Mouse (Mus musculus) forebrain, embryonic 14.5 days (tissue): ENCODE data around the gene Capza2. TPM values are rescaled to one million over a fixed set of nuclear protein-coding genes. Genes with fewer than 3 reads are reported as not detected.
A peak's percentile ranks its signal among the peaks of the same experiment; 100 is the strongest.

Source experiments
- ATAC-seq: fragments of 200-750 bp; cut with Nextera tagmentation; 2 replicates; pipeline ENCODE4 v1.8.0; 2017; ENCODE audit warnings: mild to moderate bottlenecking, moderate library complexity
- DNase-seq: peaks from one replicate; pipeline ENCODE4 v3.0.0-alpha.2; 2015; ENCODE audit warnings: low spot score
- H3K27ac ChIP-seq: fragments of 300-500 bp; sonication (generic); 2 replicates; pipeline ENCODE4 v1.5.1; 2014; ENCODE audit warnings: low read depth, mild to moderate bottlenecking, control low read depth, low read length, moderate library complexity
- H3K27me3 ChIP-seq: fragments of 300-500 bp; sonication (generic); replicated peaks from 2 replicates; pipeline ENCODE4 v1.6.1; 2014; ENCODE audit warnings: low read length, control low read depth, mixed read lengths; ENCODE audit not compliant: control insufficient read depth, insufficient read depth
- H3K36me3 ChIP-seq: fragments of 300-500 bp; sonication (generic); 2 replicates; pipeline ENCODE4 v1.6.1; 2014; ENCODE audit warnings: low read length, control low read depth; ENCODE audit not compliant: control insufficient read depth, insufficient read depth
- H3K4me1 ChIP-seq: fragments of 300-500 bp; sonication (generic); 2 replicates; pipeline ENCODE4 v1.6.1; 2014; ENCODE audit warnings: antibody characterized with exemption, low read length, control low read depth; ENCODE audit not compliant: control insufficient read depth, insufficient read depth
- H3K4me2 ChIP-seq: fragments of 300-500 bp; sonication (generic); 2 replicates; pipeline ENCODE4 v1.6.1; 2014; ENCODE audit warnings: mild to moderate bottlenecking, control low read depth, low read length
- H3K4me3 ChIP-seq: fragments of 300-500 bp; sonication (generic); 2 replicates; pipeline ENCODE4 v1.5.1; 2014; ENCODE audit warnings: low read depth, low read length, control low read depth
- H3K9ac ChIP-seq: fragments of 300-500 bp; sonication (generic); 2 replicates; pipeline ENCODE4 v1.6.1; 2014; ENCODE audit warnings: mild to moderate bottlenecking, low read length, control low read depth, moderate library complexity
- H3K9me3 ChIP-seq: fragments of 300-500 bp; sonication (generic); replicated peaks from 2 replicates; pipeline ENCODE4 v1.6.1; 2016; ENCODE audit warnings: low read length, control low read depth, mixed read lengths; ENCODE audit not compliant: control insufficient read depth
- WGBS: fragments of 180-500 bp; shearing (Covaris S2); extraction: QIAGEN DNeasy Blood & Tissue Kit; methylation state at CpG from one replicate; pipeline ENCODE4 v1.1.7; 2014; 5-methylcytosine and 5-hydroxymethylcytosine counted together
- polyA plus RNA-seq: library from polyadenylated mRNA; unstranded; fragments of >200 nt; fragmentation: Nextera tagmentation; extraction: Ambion mirVana; gene quantifications from 2 replicates; pipeline ENCODE4 v1.2.1, GENCODE M21; 2014

Capza2 gene
- polyA plus RNA-seq, 1 experiment from 2014 or later: 276 TPM

DNA sequence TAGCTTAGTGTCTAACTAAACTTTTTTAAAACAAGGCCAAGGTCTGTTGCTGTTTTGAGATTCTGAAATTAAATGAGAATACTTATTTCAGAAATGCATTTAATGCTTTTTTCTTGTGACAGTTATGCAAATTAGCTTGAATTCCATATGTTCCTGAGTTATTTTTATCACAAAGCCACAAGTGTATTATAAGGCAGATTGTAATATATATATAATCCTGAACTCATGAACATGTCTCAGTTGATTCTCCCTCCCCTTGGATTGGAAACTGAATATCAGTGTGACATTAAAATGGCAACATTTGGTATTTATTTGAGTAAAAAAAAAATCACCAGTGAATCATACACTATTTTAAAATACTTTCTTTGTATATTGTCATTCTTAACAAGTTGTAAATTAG is 30.0 kb downstream of the Capza2 start:
- Histone ChIP-seq H3K9me3 (no peaks in the 10 kb centered on the region), H3K4me1 (no peaks in the 10 kb centered on the region), H3K9ac (no peak overlapping the region), H3K36me3 (peaks cover 57% of the 10 kb centered on the region), H3K27ac (no peak overlapping the region), H3K4me3 (no peak overlapping the region), H3K4me2 (no peak overlapping the region), H3K27me3 (no peaks in the 10 kb centered on the region)
- ATAC-seq: no peak
- no peak for DNase-seq

DNA sequence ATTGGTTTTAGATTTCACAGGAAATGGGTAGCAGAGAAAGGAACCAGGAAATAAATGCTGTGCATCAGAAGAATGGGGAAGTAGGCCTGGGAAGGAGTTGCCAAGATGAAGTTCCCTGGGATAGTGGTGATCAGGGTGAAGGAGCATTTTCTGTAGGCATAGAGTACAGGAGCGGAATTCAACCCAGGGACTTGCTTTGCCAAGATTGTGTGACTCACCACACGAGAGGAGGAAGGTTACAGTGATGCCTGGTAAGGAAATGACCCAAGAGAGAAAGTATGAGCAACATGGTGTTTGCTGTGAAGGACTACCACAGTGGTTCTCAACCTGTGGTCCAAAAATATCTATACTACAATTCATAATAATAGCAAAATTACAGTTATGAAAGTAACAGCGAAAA is 31.8 kb downstream of the Capza2 start:
- H3K4me2 ChIP-seq: no peak overlapping the region
- 97% methylated on average over 3 of the region's 3 CpGs for WGBS

DNA sequence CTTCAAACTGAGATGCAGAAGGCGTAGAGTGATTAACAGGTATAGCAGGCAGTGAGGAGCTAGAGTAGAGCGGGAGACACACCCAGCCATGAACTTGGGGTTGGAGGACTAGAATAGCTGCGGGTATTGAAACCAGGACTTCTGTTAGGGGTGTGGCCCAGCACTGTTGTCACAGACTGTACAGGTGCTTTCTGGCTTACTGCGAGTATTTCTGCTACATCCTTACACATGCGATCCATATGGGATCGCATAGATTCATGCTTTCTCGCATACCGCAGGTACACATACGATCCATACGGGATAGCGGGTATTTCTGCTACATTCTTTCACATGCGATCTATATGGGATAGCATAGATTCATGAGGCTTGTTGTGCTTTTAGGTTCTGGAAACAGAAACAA is 32.3 kb downstream of the Capza2 start:
- Histone ChIP-seq H3K4me1 (no peaks in the 10 kb centered on the region), H3K4me2 (no peak overlapping the region), H3K4me3 (no peak overlapping the region), H3K9me3 (no peaks in the 10 kb centered on the region), H3K9ac (no peak overlapping the region), H3K27me3 (no peaks in the 10 kb centered on the region), H3K36me3 (peaks cover 39% of the 10 kb centered on the region), H3K27ac (no peak overlapping the region)
- WGBS: 97% methylated on average over 12 of the region's 12 CpGs
- DNase-seq (no peak), ATAC-seq (no peak)

More for the DNA sequence above, 31.8 kb downstream of the Capza2 start:
- Histone ChIP-seq H3K36me3 (peaks cover 44% of the 10 kb centered on the region), H3K27ac (no peak overlapping the region), H3K9me3 (no peaks in the 10 kb centered on the region), H3K4me1 (no peaks in the 10 kb centered on the region), H3K9ac (no peak overlapping the region), H3K4me3 (no peak overlapping the region), H3K27me3 (no peaks in the 10 kb centered on the region)
- ATAC-seq (no peak), DNase-seq (no peak)

DNA sequence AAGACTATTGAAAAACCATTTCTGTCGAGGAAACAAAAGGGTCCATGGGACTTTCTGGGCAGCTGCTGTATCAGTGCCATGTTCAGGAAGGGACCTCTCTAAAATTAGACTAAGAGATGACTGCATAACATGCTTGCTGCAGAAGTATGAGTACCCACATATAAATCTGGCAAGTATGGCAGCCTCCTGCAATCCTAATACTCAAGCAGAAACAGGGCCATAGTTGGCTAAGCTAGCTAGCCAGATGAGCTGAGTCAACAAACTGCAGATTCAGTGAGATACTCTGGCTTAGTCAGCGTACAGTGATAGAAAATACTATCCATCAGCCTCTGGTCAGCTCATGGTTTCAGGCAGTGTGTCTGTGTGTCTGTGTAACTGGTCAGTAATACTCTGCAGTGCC is 33.8 kb downstream of the Capza2 start:
- H3K27me3 ChIP-seq: no peaks in the 10 kb centered on the region
- WGBS: 73% methylated on average over 2 of the region's 2 CpGs
- no peak for DNase-seq

DNA sequence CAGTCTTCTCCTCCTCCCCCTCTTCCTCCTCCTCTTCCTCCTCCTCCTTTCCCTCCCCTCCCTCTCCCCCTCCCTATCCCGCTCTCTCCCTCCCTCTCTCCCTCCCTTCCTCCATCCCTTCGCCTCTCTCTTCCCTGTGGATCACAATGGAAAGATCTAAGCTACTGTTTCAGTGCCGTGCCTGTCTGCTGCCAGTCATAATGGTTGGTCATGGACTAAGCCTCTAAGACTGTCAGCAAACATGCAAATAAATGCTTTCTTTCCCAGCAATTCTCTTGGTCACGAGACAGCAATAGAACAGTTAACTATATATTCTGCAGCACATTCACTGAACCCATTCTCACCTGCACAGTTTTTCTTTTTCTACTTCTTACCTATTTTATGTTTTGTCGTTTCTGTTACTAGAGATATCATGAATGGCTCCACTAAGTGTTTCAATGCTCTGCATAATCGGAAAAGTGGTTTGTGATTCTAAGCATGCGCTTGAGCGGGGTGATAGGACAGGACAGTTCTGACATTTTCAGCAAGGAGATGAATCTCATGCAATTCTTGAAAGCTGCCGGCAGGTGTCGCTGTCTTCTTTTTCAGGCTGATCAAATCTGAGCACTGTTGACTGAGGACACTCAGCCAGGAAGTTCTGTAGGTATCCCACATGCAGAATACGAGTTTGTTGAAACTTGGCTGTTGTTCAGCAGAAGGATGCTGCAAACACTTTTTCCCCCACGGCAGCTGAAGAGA is 39.2 kb downstream of the Capza2 start:
- DNase-seq (peak; percentile 84), ATAC-seq (peak; percentile 85)
- no peaks in the 10 kb centered on the region for H3K9me3 ChIP-seq
- H3K36me3 ChIP-seq: no peaks in the 10 kb centered on the region
- WGBS: 21% methylated on average over 12 of the region's 12 CpGs
- H3K27me3 ChIP-seq: no peaks in the 10 kb centered on the region
- H3K4me3 ChIP-seq: no peak overlapping the region
- no peak overlapping the region for H3K4me2 ChIP-seq
- H3K9ac ChIP-seq: no peak overlapping the region
- H3K4me1 ChIP-seq: no peaks in the 10 kb centered on the region
- H3K27ac ChIP-seq: no peak overlapping the region

More for the DNA sequence above, 33.8 kb downstream of the Capza2 start:
- Histone ChIP-seq H3K27ac (no peak overlapping the region), H3K36me3 (peaks cover 33% of the 10 kb centered on the region), H3K9ac (no peak overlapping the region), H3K4me2 (no peak overlapping the region), H3K4me3 (no peak overlapping the region), H3K9me3 (no peaks in the 10 kb centered on the region), H3K4me1 (no peaks in the 10 kb centered on the region)
- ATAC-seq: no peak

DNA sequence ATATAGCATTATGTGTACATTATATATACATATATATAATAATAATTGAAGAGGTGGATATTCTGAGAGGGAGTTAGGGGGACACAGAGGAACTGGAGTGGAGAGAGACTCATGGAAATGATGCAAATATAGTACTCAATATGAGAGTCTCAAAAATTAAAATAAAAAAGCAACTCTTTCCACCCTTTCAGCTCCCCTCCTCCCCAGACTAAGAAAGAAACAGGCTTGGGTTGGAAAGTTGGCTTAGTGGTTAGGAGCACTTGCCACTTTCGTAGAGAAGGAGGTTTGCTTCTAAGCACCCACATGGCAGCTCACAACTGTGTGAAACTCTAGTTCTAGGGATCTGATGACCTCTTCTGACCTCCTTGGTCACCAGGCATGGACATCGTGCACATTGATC is 41.0 kb downstream of the Capza2 start:
- Histone ChIP-seq H3K4me2 (no peak overlapping the region), H3K27ac (no peak overlapping the region), H3K4me1 (no peaks in the 10 kb centered on the region), H3K9ac (no peak overlapping the region), H3K27me3 (no peaks in the 10 kb centered on the region), H3K9me3 (no peaks in the 10 kb centered on the region), H3K4me3 (no peak overlapping the region), H3K36me3 (no peaks in the 10 kb centered on the region)
- 92% methylated on average over 2 of the region's 2 CpGs for WGBS
- no peak for DNase-seq
- no peak for ATAC-seq

DNA sequence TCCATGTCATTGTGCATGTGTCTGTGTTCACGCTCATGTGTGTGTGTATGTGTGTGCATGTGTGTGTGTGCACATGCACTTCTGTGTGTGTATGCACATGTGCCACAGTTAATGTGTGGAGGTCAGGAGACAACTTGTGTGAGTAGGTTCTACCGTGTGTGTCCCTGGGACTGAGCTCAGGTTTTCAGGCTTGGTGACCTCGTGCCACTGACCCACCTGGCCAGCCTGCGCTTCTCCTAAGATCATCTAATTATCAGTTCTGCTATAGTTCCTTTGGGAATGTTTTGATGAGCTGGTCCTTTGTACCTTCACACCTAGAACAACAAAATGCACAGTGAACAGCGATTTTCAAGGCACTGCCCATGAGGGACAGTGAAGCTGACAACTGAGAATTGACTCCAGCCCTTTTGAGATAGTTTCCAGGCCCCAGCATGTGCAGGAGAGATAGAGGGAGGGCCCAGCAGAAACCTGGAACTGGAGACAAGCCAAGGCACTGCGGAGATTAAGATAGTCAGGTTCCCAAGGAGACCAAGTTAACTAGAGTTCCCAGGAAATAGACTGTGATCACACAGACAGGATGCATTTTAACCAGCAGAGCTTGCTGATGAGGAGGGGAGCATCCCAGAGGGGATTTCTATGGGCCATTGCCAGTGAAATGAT is 44.4 kb downstream of the Capza2 start:
- H3K4me3 ChIP-seq: no peak overlapping the region
- 82% methylated on average over 6 of the region's 6 CpGs for WGBS
- H3K27me3 ChIP-seq: no peaks in the 10 kb centered on the region
- H3K36me3 ChIP-seq: no peaks in the 10 kb centered on the region
- H3K4me2 ChIP-seq: no peak overlapping the region
- no peaks in the 10 kb centered on the region for H3K9me3 ChIP-seq
- DNase-seq (no peak), ATAC-seq (no peak)
- H3K9ac ChIP-seq: no peak overlapping the region
- H3K4me1 ChIP-seq: no peaks in the 10 kb centered on the region
- no peak overlapping the region for H3K27ac ChIP-seq

DNA sequence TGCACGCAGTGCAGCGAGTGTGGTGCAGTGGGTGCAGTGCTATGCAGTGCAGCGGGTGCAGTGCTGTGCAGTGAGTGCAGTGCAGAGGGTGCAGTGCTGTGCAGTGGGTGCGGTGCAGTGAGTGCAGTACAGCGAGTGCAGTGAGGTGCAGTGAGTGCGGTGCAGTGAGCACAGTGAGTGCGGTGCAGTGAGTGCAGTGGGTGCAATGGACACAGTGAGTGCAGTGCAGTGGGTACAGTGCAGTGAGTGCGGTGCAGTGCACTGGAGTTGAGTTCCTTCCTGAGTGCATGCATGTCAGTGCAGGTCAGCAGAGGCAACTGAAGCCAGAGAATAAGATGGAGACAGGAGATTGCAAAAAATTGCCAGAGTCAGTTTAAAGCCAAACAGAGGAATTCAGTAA is 45.8 kb downstream of the Capza2 start:
- H3K27ac ChIP-seq: no peak overlapping the region
- H3K36me3 ChIP-seq: no peaks in the 10 kb centered on the region
- H3K27me3 ChIP-seq: no peaks in the 10 kb centered on the region
- H3K4me1 ChIP-seq: no peaks in the 10 kb centered on the region
- no peak overlapping the region for H3K9ac ChIP-seq
- ATAC-seq (no peak), DNase-seq (no peak)
- H3K4me2 ChIP-seq: no peak overlapping the region
- 98% methylated on average over 8 of the region's 8 CpGs for WGBS
- H3K9me3 ChIP-seq: no peaks in the 10 kb centered on the region
- H3K4me3 ChIP-seq: no peak overlapping the region

DNA sequence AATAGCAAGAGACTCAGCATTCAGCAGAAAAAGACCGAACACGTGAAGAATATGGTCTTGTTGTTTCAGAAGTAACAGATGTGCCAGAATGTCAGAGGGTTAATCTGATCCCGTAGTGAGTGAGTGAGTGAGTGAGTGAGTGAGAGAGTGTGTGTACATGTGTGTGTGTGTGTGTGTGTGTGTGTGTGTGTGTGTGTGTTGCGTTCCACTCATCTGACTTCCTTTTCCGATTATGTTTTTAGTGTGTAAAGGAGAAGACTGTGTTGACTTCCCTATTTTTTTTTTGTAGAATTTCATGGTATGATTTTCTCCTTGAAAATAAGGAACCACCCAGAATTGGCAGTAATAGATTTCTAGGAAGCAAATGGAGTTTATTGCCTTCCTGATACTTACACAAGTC is 52.6 kb downstream of the Capza2 start:
- ATAC-seq (no peak), DNase-seq (no peak)
- no peak overlapping the region for H3K27ac ChIP-seq
- no peaks in the 10 kb centered on the region for H3K36me3 ChIP-seq
- WGBS: 92% methylated on average over 5 of the region's 5 CpGs
- H3K9ac ChIP-seq: no peak overlapping the region
- no peaks in the 10 kb centered on the region for H3K9me3 ChIP-seq
- H3K4me3 ChIP-seq: no peak overlapping the region
- no peak overlapping the region for H3K4me2 ChIP-seq
- H3K4me1 ChIP-seq: no peaks in the 10 kb centered on the region
- no peaks in the 10 kb centered on the region for H3K27me3 ChIP-seq
